Mouse (Mus musculus): Measurements from ENCODE around the gene Cib2. TPM values are rescaled to one million over a fixed set of nuclear protein-coding genes. Genes with fewer than 3 reads are reported as not detected.

Cib2 gene
- polyA plus RNA-seq, 1 experiment from 2014 or later, result 40.5 TPM

- H3K36me3 ChIP-seq (ENCODE audit: control insufficient read depth, insufficient read depth), result no peaks in the 10 kb centered on the region
- no peak overlapping the region for H3K4me3 ChIP-seq (replicated peaks; ENCODE audit: low read length)
- H3K4me1 ChIP-seq (replicated peaks; ENCODE audit: control insufficient read depth, insufficient read depth, low read length), result no peaks in the 10 kb centered on the region
- no peak overlapping the region for H3K9ac ChIP-seq (replicated peaks; ENCODE audit: low read depth, low read length)
- WGBS, result 26% methylated on average over 5 of the region's 5 CpGs
- H3K4me2 ChIP-seq (ENCODE audit: low read length), result no peak overlapping the region
- ATAC-seq, result no peak
- H3K27ac ChIP-seq (ENCODE audit: low read length), result no peak overlapping the region
- no peaks in the 10 kb centered on the region for H3K9me3 ChIP-seq (ENCODE audit: control insufficient read depth, low read length)
- no peaks in the 10 kb centered on the region for H3K27me3 ChIP-seq (replicated peaks; ENCODE audit: control insufficient read depth, insufficient read depth, low read length)
Observed at GRCm38 (mm10) chr9:54552409-54552808, 7.6 kb downstream of the Cib2 start.

GRCm38 (mm10) chr9:54549433-54549832 lies 10.6 kb downstream of the Cib2 start:
- no peak overlapping the region for H3K27ac ChIP-seq (ENCODE audit: low read length)
- H3K4me2 ChIP-seq (ENCODE audit: low read length), result no peak overlapping the region
- no peak overlapping the region for H3K4me3 ChIP-seq (replicated peaks; ENCODE audit: low read length)
- no peak for ATAC-seq
- no peaks in the 10 kb centered on the region for H3K9me3 ChIP-seq (ENCODE audit: control insufficient read depth, low read length)
- H3K9ac ChIP-seq (replicated peaks; ENCODE audit: low read depth, low read length), result no peak overlapping the region
- no peaks in the 10 kb centered on the region for H3K4me1 ChIP-seq (replicated peaks; ENCODE audit: control insufficient read depth, insufficient read depth, low read length)
- no peaks in the 10 kb centered on the region for H3K27me3 ChIP-seq (replicated peaks; ENCODE audit: control insufficient read depth, insufficient read depth, low read length)
- H3K36me3 ChIP-seq (ENCODE audit: control insufficient read depth, insufficient read depth), result no peaks in the 10 kb centered on the region
- WGBS, result 87% methylated on average over 6 of the region's 6 CpGs

GRCm38 (mm10) chr9:54547536-54547935 lies 12.5 kb downstream of the Cib2 start:
- Histone ChIP-seq H3K9me3 (ENCODE audit: control insufficient read depth, low read length) (no peaks in the 10 kb centered on the region), H3K4me2 (ENCODE audit: low read length) (no peak overlapping the region), H3K4me1 (replicated peaks; ENCODE audit: control insufficient read depth, insufficient read depth, low read length) (no peaks in the 10 kb centered on the region), H3K27me3 (replicated peaks; ENCODE audit: control insufficient read depth, insufficient read depth, low read length) (no peaks in the 10 kb centered on the region), H3K4me3 (replicated peaks; ENCODE audit: low read length) (no peak overlapping the region), H3K9ac (replicated peaks; ENCODE audit: low read depth, low read length) (no peak overlapping the region), H3K27ac (ENCODE audit: low read length) (no peak overlapping the region), H3K36me3 (ENCODE audit: control insufficient read depth, insufficient read depth) (no peaks in the 10 kb centered on the region)
- no peak for ATAC-seq
- WGBS, result 12% methylated on average over 5 of the region's 5 CpGs

- H3K4me1 ChIP-seq (replicated peaks; ENCODE audit: control insufficient read depth, insufficient read depth, low read length), result no peaks in the 10 kb centered on the region
- H3K9me3 ChIP-seq (ENCODE audit: control insufficient read depth, low read length), result no peaks in the 10 kb centered on the region
- no peak overlapping the region for H3K9ac ChIP-seq (replicated peaks; ENCODE audit: low read depth, low read length)
- no peaks in the 10 kb centered on the region for H3K27me3 ChIP-seq (replicated peaks; ENCODE audit: control insufficient read depth, insufficient read depth, low read length)
- no peak for ATAC-seq
- no peaks in the 10 kb centered on the region for H3K36me3 ChIP-seq (ENCODE audit: control insufficient read depth, insufficient read depth)
- H3K4me3 ChIP-seq (replicated peaks; ENCODE audit: low read length), result no peak overlapping the region
- 91% methylated on average over 4 of the region's 4 CpGs for WGBS
- no peak overlapping the region for H3K4me2 ChIP-seq (ENCODE audit: low read length)
- H3K27ac ChIP-seq (ENCODE audit: low read length), result no peak overlapping the region
Observed at GRCm38 (mm10) chr9:54544954-54545315, 15.1 kb downstream of the Cib2 start.

- H3K27ac ChIP-seq (ENCODE audit: low read length), result no peak overlapping the region
- 90% methylated on average over 9 of the region's 9 CpGs for whole genome bisulfite sequencing
- H3K9ac ChIP-seq (replicated peaks; ENCODE audit: low read depth, low read length), result no peak overlapping the region
- H3K4me1 ChIP-seq (replicated peaks; ENCODE audit: control insufficient read depth, insufficient read depth, low read length), result no peaks in the 10 kb centered on the region
- H3K4me3 ChIP-seq (replicated peaks; ENCODE audit: low read length), result no peak overlapping the region
- no peak for ATAC-seq
- H3K9me3 ChIP-seq (ENCODE audit: control insufficient read depth, low read length), result no peaks in the 10 kb centered on the region
- H3K4me2 ChIP-seq (ENCODE audit: low read length), result no peak overlapping the region
- H3K27me3 ChIP-seq (replicated peaks; ENCODE audit: control insufficient read depth, insufficient read depth, low read length), result no peaks in the 10 kb centered on the region
- no peaks in the 10 kb centered on the region for H3K36me3 ChIP-seq (ENCODE audit: control insufficient read depth, insufficient read depth)
Observed at GRCm38 (mm10) chr9:54544212-54544953, 15.6 kb downstream of the Cib2 start.

GRCm38 (mm10) chr9:54540801-54541200 lies 19.2 kb downstream of the Cib2 start:
- no peak overlapping the region for H3K4me3 ChIP-seq (replicated peaks; ENCODE audit: low read length)
- ATAC-seq, result no peak
- H3K36me3 ChIP-seq (ENCODE audit: control insufficient read depth, insufficient read depth), result no peaks in the 10 kb centered on the region
- no peaks in the 10 kb centered on the region for H3K27me3 ChIP-seq (replicated peaks; ENCODE audit: control insufficient read depth, insufficient read depth, low read length)
- peaks cover 19% of the 10 kb centered on the region for H3K4me1 ChIP-seq (replicated peaks; ENCODE audit: control insufficient read depth, insufficient read depth, low read length)
- WGBS, result 66% methylated on average over 5 of the region's 5 CpGs
- no peak overlapping the region for H3K4me2 ChIP-seq (ENCODE audit: low read length)
- no peak overlapping the region for H3K9ac ChIP-seq (replicated peaks; ENCODE audit: low read depth, low read length)
- no peaks in the 10 kb centered on the region for H3K9me3 ChIP-seq (ENCODE audit: control insufficient read depth, low read length)
- no peak overlapping the region for H3K27ac ChIP-seq (ENCODE audit: low read length)

GRCm38 (mm10) chr9:54538684-54539083 lies 21.3 kb downstream of the Cib2 start, which contains the start of gene Sh2d7:
Sh2d7 (plus strand) TSS chr9:54538984.
- Histone ChIP-seq H3K4me1 (replicated peaks; ENCODE audit: control insufficient read depth, insufficient read depth, low read length) (peaks cover 29% of the 10 kb centered on the region), H3K36me3 (ENCODE audit: control insufficient read depth, insufficient read depth) (no peaks in the 10 kb centered on the region), H3K4me2 (ENCODE audit: low read length) (no peak within 1 kb of the TSS), H3K9me3 (ENCODE audit: control insufficient read depth, low read length) (no peaks in the 10 kb centered on the region), H3K27me3 (replicated peaks; ENCODE audit: control insufficient read depth, insufficient read depth, low read length) (no peaks in the 10 kb centered on the region), H3K27ac (ENCODE audit: low read length) (peak within 1 kb of the TSS; percentile 86), H3K4me3 (replicated peaks; ENCODE audit: low read length) (no peak within 1 kb of the TSS), H3K9ac (replicated peaks; ENCODE audit: low read depth, low read length) (no peak within 1 kb of the TSS)
- no peak for ATAC-seq
- WGBS, result 94% methylated on average over 14 of the region's 14 CpGs

- H3K27me3 ChIP-seq (replicated peaks; ENCODE audit: control insufficient read depth, insufficient read depth, low read length), result no peaks in the 10 kb centered on the region
- WGBS, result 94% methylated on average over 3 of the region's 3 CpGs
- H3K9ac ChIP-seq (replicated peaks; ENCODE audit: low read depth, low read length), result no peak overlapping the region
- H3K4me1 ChIP-seq (replicated peaks; ENCODE audit: control insufficient read depth, insufficient read depth, low read length), result peaks cover 32% of the 10 kb centered on the region
- no peaks in the 10 kb centered on the region for H3K9me3 ChIP-seq (ENCODE audit: control insufficient read depth, low read length)
- no peak overlapping the region for H3K27ac ChIP-seq (ENCODE audit: low read length)
- H3K4me3 ChIP-seq (replicated peaks; ENCODE audit: low read length), result no peak overlapping the region
- H3K36me3 ChIP-seq (ENCODE audit: control insufficient read depth, insufficient read depth), result no peaks in the 10 kb centered on the region
- ATAC-seq, result no peak
- no peak overlapping the region for H3K4me2 ChIP-seq (ENCODE audit: low read length)
Observed at GRCm38 (mm10) chr9:54538244-54538643, 21.8 kb downstream of the Cib2 start.

GRCm38 (mm10) chr9:54537480-54537879 lies 22.5 kb downstream of the Cib2 start:
- Histone ChIP-seq H3K27me3 (replicated peaks; ENCODE audit: control insufficient read depth, insufficient read depth, low read length) (no peaks in the 10 kb centered on the region), H3K4me1 (replicated peaks; ENCODE audit: control insufficient read depth, insufficient read depth, low read length) (peaks cover 40% of the 10 kb centered on the region), H3K4me2 (ENCODE audit: low read length) (no peak overlapping the region), H3K36me3 (ENCODE audit: control insufficient read depth, insufficient read depth) (no peaks in the 10 kb centered on the region), H3K9me3 (ENCODE audit: control insufficient read depth, low read length) (no peaks in the 10 kb centered on the region), H3K4me3 (replicated peaks; ENCODE audit: low read length) (no peak overlapping the region), H3K9ac (replicated peaks; ENCODE audit: low read depth, low read length) (no peak overlapping the region), H3K27ac (ENCODE audit: low read length) (peak overlapping the region; percentile 86)
- WGBS, result 55% methylated on average over 3 of the region's 3 CpGs
- no peak for ATAC-seq

GRCm38 (mm10) chr9:54537030-54537429 lies 23.0 kb downstream of the Cib2 start:
- WGBS, result 14% methylated on average over 4 of the region's 4 CpGs
- peak; percentile 81 for ATAC-seq
- H3K27ac ChIP-seq (ENCODE audit: low read length), result peak overlapping the region; percentile 86

More at GRCm38 (mm10) chr9:54537030-54537429, 23.0 kb downstream of the Cib2 start:
- Histone ChIP-seq H3K4me2 (ENCODE audit: low read length) (no peak overlapping the region), H3K27me3 (replicated peaks; ENCODE audit: control insufficient read depth, insufficient read depth, low read length) (no peaks in the 10 kb centered on the region), H3K9me3 (ENCODE audit: control insufficient read depth, low read length) (no peaks in the 10 kb centered on the region), H3K4me3 (replicated peaks; ENCODE audit: low read length) (no peak overlapping the region), H3K36me3 (ENCODE audit: control insufficient read depth, insufficient read depth) (no peaks in the 10 kb centered on the region), H3K4me1 (replicated peaks; ENCODE audit: control insufficient read depth, insufficient read depth, low read length) (peaks cover 42% of the 10 kb centered on the region), H3K9ac (replicated peaks; ENCODE audit: low read depth, low read length) (no peak overlapping the region)

All from forebrain, embryonic 16.5 days (tissue).